In the genomic region with DNA sequence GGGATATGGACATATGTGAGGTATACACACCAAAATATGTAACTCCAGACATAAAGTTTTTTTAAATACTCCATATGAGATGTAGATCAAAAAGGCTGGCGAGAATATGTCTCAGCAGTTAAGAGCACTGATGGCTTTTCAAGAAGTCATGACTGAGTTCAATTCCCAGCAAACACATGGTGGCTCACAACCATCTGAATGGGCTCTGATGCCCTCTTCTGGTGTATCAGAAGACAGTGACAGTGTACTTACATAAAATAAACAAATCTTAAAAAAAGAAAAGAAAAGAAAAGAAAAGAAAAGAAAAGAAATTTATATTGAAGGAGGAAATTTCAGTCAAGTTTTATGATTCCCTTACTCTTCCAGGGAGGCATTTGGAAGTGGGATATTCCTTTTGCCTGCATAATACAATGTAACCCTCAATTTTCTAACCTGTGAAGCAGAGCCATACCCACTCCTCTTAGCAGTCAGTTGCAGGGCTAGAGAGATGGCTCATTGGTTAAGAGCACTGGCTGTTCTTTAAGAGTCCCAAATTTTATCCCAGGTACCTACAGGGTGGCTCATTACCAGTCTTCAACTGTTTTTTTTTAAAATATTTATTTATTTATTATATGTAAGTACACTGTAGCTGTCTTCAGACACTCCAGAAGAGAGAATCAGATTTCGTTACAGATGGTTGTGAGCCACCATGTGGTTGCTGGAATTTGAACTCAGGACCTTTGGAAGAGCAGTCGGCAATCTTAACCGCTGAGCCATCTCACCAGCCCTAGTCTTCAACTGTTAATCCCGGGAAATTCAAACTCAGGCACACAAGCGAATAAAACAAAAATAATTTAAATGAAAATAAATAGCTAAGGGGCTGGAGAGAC, we compare ENCODE assay signal across 9 mouse cellular contexts. TPM values are rescaled to one million over a fixed set of nuclear protein-coding genes. Genes with fewer than 3 reads are reported as not detected.
DNase-seq lines count a peak whose midpoint lies in the region; ATAC-seq and TF ChIP-seq lines count a peak whose summit lies in the region.
"Had no signal": no experiment of that assay in that cellular context is flagged by ENCODE, and none has a peak within 500 bp of the region (broad histone marks: within the 10 kb centered on the region; RNA-seq: fewer than 3 reads in every experiment).

No protein-coding gene starts in this region.

- intact Hi-C loops in gastrocnemius, postnatal 36 days (cut with DNase I): loop anchor here (5.0 kb wide), 1 partner anchor 177 kb away; no protein-coding TSS in a partner anchor

- 12% methylated on average over 6 of the region's 6 CpGs for WGBS in forebrain, embryonic 11.5 days
- WGBS in forebrain, embryonic 10.5 days: 17% methylated on average over 6 of the region's 6 CpGs
- WGBS in limb, embryonic 14.5 days: 11% methylated on average over 6 of the region's 6 CpGs

- H3K9me3 ChIP-seq in forebrain, embryonic 11.5 days (ENCODE audit: control insufficient read depth, low read length): no peaks in the 10 kb centered on the region
- no peaks in the 10 kb centered on the region for H3K9me3 ChIP-seq in forebrain, embryonic 10.5 days
- no peaks in the 10 kb centered on the region for H3K9me3 ChIP-seq in limb, embryonic 14.5 days (ENCODE audit: control insufficient read depth, low read length)

- peak overlapping the region; percentile 50; the same call in 1 of the 2 replicates for H3K27ac ChIP-seq in forebrain, embryonic 11.5 days (ENCODE audit: low read depth, low read length)
- no peak overlapping the region for H3K27ac ChIP-seq in forebrain, embryonic 10.5 days
- H3K27ac ChIP-seq in limb, embryonic 14.5 days (replicated peaks; ENCODE audit: low read depth, low read length): 0 out of 2 replicates have a peak overlapping the region, but pooled peaks have one; percentile 19

- ATAC-seq in forebrain, embryonic 11.5 days (replicated peaks; ENCODE audit: low FRiP score): 0 out of 2 replicates have a peak, but pooled peaks have one; percentile 22
- no peak for ATAC-seq in limb, embryonic 14.5 days (ENCODE audit: low FRiP score, low read depth)

- no peaks in the 10 kb centered on the region; the same call in 1 of the 2 replicates for H3K4me1 ChIP-seq in forebrain, embryonic 11.5 days (replicated peaks; ENCODE audit: control insufficient read depth, insufficient read depth, low read length)
- H3K4me1 ChIP-seq in forebrain, embryonic 10.5 days: peaks cover 21% of the 10 kb centered on the region
- peaks cover 9% of the 10 kb centered on the region for H3K4me1 ChIP-seq in limb, embryonic 14.5 days (ENCODE audit: control insufficient read depth, insufficient read depth, low read length)

- H3K27me3 ChIP-seq in forebrain, embryonic 11.5 days (ENCODE audit: control insufficient read depth, insufficient read depth, low read length): no peaks in the 10 kb centered on the region
- H3K27me3 ChIP-seq in forebrain, embryonic 10.5 days (ENCODE audit: poor library complexity, severe bottlenecking): no peaks in the 10 kb centered on the region
- H3K27me3 ChIP-seq in limb, embryonic 14.5 days (ENCODE audit: control insufficient read depth, insufficient read depth, low read length): no peaks in the 10 kb centered on the region
- no peaks in the 10 kb centered on the region for H3K27me3 ChIP-seq in splenic B cell, adult 2 months (ENCODE audit: control insufficient read depth, insufficient read depth, low read length, poor library complexity, severe bottlenecking)

- DNase-seq in forebrain, embryonic 11.5 days (ENCODE audit: low spot score): no peak
- DNase-seq in forebrain, embryonic 10.5 days (ENCODE audit: extremely low spot score, low spot score): no peak
- DNase-seq in 3T3-L1 (ENCODE audit: low read depth, low spot score): peak; percentile 74
- DNase-seq in embryo, embryonic 11 days: peak; percentile 46
- peak; percentile 42 for DNase-seq in limb, embryonic 14.5 days (ENCODE audit: low spot score)
- DNase-seq in splenic B cell, adult 2 months (ENCODE audit: low read depth, low spot score): peak; percentile 80
- DNase-seq in gastrocnemius, postnatal 36 days: no peak
- DNase-seq in thymus, postnatal 4 days: no peak

- no peaks in the 10 kb centered on the region for H3K36me3 ChIP-seq in forebrain, embryonic 11.5 days (ENCODE audit: control insufficient read depth, insufficient read depth, low read length)
- H3K36me3 ChIP-seq in forebrain, embryonic 10.5 days (replicated peaks): no peaks in the 10 kb centered on the region
- no peaks in the 10 kb centered on the region for H3K36me3 ChIP-seq in limb, embryonic 14.5 days (ENCODE audit: control insufficient read depth, insufficient read depth, low read length)
- H3K36me3 ChIP-seq in splenic B cell, adult 2 months (ENCODE audit: control insufficient read depth, insufficient read depth, low read length, poor library complexity, severe bottlenecking): no peaks in the 10 kb centered on the region

- H3K9ac ChIP-seq in forebrain, embryonic 11.5 days (ENCODE audit: low read length): no peak overlapping the region
- no peak overlapping the region for H3K9ac ChIP-seq in limb, embryonic 14.5 days (ENCODE audit: low read depth, low read length, severe bottlenecking)

- TF ChIP-seq POLR2A in limb, embryonic 14.5 days (IDR thresholded peaks at IDR 0.05; ENCODE audit: borderline replicate concordance, extremely low read depth, insufficient read depth, insufficient read length): no peak

- no peak overlapping the region for H3K4me3 ChIP-seq in forebrain, embryonic 11.5 days (ENCODE audit: low read depth, low read length)
- no peak overlapping the region for H3K4me3 ChIP-seq in forebrain, embryonic 10.5 days
- no peak overlapping the region for H3K4me3 ChIP-seq in limb, embryonic 14.5 days (replicated peaks; ENCODE audit: low read length)

- no peak overlapping the region for H3K4me2 ChIP-seq in forebrain, embryonic 11.5 days (ENCODE audit: low read depth, low read length, severe bottlenecking)
- H3K4me2 ChIP-seq in limb, embryonic 14.5 days (replicated peaks; ENCODE audit: low read depth, low read length, severe bottlenecking): no peak overlapping the region

RNA-seq across cellular contexts. Expression of gene Taf12, which starts 5.1 kb away (rescaled TPM):
- 66.8 and 68.0 TPM in 2 replicates for polyA plus RNA-seq in forebrain, embryonic 11.5 days (2014; fragmentation: Nextera tagmentation; extraction: Ambion mirVana)
- polyA plus RNA-seq in forebrain, embryonic 10.5 days (2016; fragmentation: Nextera tagmentation; extraction: Ambion mirVana): 71.0 and 73.1 TPM in 2 replicates
- 24.6 and 31.5 TPM in 2 replicates for polyA plus RNA-seq in limb, embryonic 14.5 days (2012; rRNA removed)
- 47.8 and 52.2 TPM in 2 replicates for polyA plus RNA-seq in limb, embryonic 14.5 days (2014; fragmentation: Nextera tagmentation; extraction: Ambion mirVana)
- 10 to 100 TPM; 32.5 to 33.4 TPM for total RNA-seq in gastrocnemius, postnatal 36 days (2021)

RNA-seq across cellular contexts. Expression of gene Gmeb1, which starts 7.7 kb away (rescaled TPM):
- polyA plus RNA-seq in forebrain, embryonic 11.5 days (2014; fragmentation: Nextera tagmentation; extraction: Ambion mirVana): 45.4 and 50.1 TPM in 2 replicates
- polyA plus RNA-seq in forebrain, embryonic 10.5 days (2016; fragmentation: Nextera tagmentation; extraction: Ambion mirVana): 45.4 and 50.6 TPM in 2 replicates
- polyA plus RNA-seq in limb, embryonic 14.5 days (2012; rRNA removed): 33.8 and 34.2 TPM in 2 replicates
- polyA plus RNA-seq in limb, embryonic 14.5 days (2014; fragmentation: Nextera tagmentation; extraction: Ambion mirVana): 28.4 and 34.0 TPM in 2 replicates
- 1 to 10 TPM; 6.9 to 8.6 TPM for total RNA-seq in gastrocnemius, postnatal 36 days (2021)

RNA-seq across cellular contexts. Expression of gene Rab42, which starts 34.1 kb away (rescaled TPM):
- 1.1 and 1.2 TPM in 2 replicates for polyA plus RNA-seq in forebrain, embryonic 11.5 days (2014; fragmentation: Nextera tagmentation; extraction: Ambion mirVana)
- 0.97 and 1.2 TPM in 2 replicates for polyA plus RNA-seq in forebrain, embryonic 10.5 days (2016; fragmentation: Nextera tagmentation; extraction: Ambion mirVana)
- 2.0 TPM in 2 replicates for polyA plus RNA-seq in limb, embryonic 14.5 days (2012; rRNA removed)
- 1.0 and 1.2 TPM in 2 replicates for polyA plus RNA-seq in limb, embryonic 14.5 days (2014; fragmentation: Nextera tagmentation; extraction: Ambion mirVana)
- total RNA-seq in gastrocnemius, postnatal 36 days (2021): not detected
- total RNA-seq: neutrophil, adult 5-6 weeks had no signal

RNA-seq across cellular contexts. Expression of gene Ythdf2, which starts 57.0 kb away (rescaled TPM):
- polyA plus RNA-seq in forebrain, embryonic 11.5 days (2014; fragmentation: Nextera tagmentation; extraction: Ambion mirVana): 158 and 161 TPM in 2 replicates
- 142 and 151 TPM in 2 replicates for polyA plus RNA-seq in forebrain, embryonic 10.5 days (2016; fragmentation: Nextera tagmentation; extraction: Ambion mirVana)
- polyA plus RNA-seq in limb, embryonic 14.5 days (2012; rRNA removed): 32.3 and 34.1 TPM in 2 replicates
- 109 and 118 TPM in 2 replicates for polyA plus RNA-seq in limb, embryonic 14.5 days (2014; fragmentation: Nextera tagmentation; extraction: Ambion mirVana)
- total RNA-seq in gastrocnemius, postnatal 36 days (2021): 10 to 100 TPM; 21.6 to 27.3 TPM

Comparison
In these comparisons a context has a peak if more than half of its experiments do, and no peak if none do; other contexts are left out.
1. DNase-seq: peak in 3T3-L1 (single experiment), embryo, embryonic 11 days (single experiment), limb, embryonic 14.5 days (single experiment) and splenic B cell, adult 2 months (single experiment); none in forebrain, embryonic 11.5 days (single experiment), forebrain, embryonic 10.5 days (single experiment), gastrocnemius, postnatal 36 days (0 of 2) and thymus, postnatal 4 days (single experiment).